Mouse (Mus musculus): Measurements from ENCODE around the gene 4930579G24Rik.

The 4930579G24Rik gene

DNA sequence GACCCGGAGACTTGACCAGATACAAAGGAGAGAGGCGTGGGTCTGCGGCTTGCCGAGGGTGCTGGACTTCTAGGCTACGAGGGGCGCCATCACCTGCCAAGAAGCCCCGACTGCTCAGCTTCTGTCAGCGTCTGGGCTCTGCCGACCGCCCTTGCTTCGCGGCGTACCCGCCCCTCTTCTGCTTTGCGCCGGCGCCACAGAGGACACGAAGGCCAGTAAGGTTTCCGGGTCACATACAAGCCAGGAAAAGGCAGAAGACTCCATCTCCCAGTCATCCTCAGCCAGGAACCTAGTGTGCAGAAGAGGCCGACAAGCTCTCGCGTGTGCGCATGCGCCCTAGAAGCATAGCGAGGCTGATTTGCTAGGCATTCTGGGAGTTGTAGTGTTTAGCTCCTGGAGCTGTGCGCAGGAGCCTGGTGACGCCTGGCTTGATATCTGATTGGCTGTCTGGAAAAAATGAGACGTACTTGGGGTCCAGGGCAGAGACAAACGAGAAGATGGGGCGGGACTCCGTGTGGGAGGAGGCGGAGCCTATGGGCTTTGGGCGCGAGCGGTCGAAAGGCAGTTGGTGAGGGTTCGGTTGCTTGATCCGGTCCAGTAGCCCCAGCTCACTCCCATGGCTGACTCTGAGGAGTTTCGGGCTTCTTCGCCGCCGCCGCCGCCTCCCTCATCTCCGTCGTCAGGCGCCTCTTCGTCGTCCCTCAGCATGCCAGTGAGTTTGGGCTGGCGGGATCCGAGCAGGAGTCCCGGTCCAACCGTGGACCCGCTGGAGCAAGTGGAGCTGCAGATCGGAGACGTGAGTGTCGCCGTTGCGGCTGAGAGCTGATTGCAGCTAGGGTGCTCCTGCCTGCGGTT, at the start of gene 4930579G24Rik:
4930579G24Rik (plus strand) TSS at position 519 of the 855 bp plus-strand sequence.
- DNase-seq, result peak; percentile 95 to 99

GRCm38 (mm10) chr3:79579891-79580575, 48.8 kb upstream of the 4930579G24Rik start:
- DNase-seq, result no peak

GRCm38 (mm10) chr3:79586804-79587203, 42.1 kb upstream of the 4930579G24Rik start:
- DNase-seq, result peak; percentile 89 to 94

- DNase-seq, result peak; percentile 35 to 41
These were observed 39.2 kb upstream of the 4930579G24Rik start for GRCm38 (mm10) chr3:79589671-79590070.

DNA sequence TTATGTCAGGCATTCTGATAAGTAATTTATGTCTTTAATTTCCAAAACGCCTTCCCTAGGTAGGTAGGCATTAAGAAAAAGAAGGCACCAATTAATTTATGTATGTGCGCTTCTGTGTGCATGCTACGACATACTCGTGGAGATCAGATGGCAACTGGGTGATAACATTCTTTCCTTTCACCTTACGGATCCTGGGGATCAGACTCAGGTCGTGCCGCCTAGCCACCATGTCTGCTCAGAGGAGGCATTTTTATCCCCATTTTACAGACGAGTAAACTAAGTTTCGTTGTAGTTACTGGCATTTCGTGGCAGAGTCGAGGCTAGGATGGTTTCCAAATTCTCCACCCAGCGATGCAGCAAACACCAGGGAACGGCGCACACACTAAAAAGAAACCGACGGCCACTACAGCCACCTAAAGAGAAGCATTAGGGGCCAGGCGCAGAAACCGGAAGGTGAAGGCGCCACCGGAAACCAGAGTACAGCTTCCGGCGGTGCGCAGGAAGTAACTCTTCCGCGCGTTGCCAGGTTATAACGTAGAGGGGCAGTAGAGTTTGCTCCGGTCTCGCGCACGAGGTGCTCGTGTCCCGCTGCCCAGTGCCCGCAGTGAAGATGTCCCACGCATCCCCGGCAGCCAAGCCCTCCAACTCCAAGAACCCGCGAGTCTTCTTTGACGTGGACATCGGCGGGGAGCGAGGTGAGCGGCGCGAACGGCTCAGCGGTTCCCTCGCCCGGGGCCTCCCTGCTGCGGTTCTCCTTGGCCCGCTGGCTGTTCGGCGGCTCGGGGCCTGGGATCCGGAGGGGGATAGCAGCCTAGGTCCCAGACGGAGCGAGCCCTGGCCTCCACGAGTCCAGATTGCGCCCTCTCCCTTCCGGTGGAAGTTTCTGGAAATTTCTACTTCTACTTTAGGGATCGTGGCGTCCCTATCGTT, 37.8 kb upstream of the 4930579G24Rik start, which contains the start of gene Ppid:
Ppid (plus strand) TSS at position 480 of the 930 bp plus-strand sequence.
- DNase-seq, result peak; percentile 81 to 90

DNA sequence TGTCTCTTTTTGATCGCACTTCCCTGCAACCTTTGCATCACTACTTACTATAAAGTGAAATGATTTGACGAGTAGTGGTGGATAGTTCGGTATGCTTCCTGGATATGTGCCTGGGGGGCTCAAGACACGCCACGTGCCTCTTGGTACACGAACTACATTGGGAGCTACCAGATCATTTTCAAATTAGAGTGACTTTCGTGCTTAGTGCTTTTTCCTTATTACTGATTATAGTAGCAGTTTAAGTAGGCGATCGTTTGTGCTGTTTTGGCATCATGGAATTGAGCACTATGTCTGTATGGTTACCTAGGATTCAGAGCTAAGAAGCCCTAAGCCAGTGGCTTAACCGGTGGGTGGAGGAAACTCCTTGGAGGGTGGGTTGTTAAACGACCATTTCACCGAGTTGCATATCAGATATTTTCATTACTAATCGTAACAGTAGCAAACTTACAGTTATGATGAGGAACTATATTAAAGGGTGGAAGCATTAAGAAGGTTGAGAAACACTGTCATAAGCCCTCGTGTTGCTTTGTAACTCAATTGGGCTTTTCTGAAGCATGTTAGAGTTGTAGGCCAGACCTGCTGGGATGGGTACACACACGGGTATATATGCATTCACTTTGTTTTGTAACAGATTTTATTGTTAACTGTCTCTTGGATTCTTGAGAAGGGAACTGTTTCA, 36.9 kb upstream of the 4930579G24Rik start:
- no peak for DNase-seq

DNA sequence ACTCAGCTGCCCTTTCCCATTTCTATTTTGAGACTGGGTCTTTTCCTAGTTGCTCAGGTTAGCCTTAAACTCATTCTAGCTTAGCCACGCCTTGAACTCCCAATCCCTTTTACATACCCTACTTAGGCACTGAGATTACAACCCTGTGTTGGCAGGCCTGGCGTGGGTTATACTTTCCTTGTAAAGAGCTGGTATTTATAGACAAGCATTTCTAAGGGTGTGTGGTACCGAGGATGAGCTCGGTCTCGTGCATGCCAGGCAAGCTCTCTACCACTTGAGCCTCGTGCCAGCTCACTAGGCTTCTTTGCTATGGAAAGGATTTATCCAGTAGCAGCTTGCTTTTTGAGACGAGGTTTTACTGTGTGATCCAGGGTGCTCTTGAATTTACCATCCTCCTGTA, 33.4 kb upstream of the 4930579G24Rik start:
- no peak for DNase-seq

DNA sequence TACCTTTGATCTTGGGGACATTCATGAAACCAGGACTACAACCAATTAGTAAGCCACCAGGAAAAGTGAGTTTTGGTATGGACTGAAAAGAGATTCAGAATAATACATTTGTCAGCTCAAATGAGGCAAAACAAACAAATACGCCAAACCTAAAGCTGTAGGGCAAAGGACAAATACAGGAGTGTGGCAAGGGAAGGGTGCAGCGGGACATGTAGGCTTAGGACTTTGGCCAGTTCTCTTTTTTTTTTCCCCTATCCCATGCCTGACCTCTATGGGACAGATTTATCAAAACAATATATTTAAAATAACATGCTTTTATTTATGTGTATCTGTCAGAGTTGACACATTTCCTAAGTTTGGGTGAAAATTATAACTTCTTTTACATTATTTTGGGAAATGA, 19.0 kb upstream of the 4930579G24Rik start:
- DNase-seq, result no peak

- no peak for DNase-seq
These were observed 1.2 kb upstream of the 4930579G24Rik start for GRCm38 (mm10) chr3:79627484-79628181.

DNA sequence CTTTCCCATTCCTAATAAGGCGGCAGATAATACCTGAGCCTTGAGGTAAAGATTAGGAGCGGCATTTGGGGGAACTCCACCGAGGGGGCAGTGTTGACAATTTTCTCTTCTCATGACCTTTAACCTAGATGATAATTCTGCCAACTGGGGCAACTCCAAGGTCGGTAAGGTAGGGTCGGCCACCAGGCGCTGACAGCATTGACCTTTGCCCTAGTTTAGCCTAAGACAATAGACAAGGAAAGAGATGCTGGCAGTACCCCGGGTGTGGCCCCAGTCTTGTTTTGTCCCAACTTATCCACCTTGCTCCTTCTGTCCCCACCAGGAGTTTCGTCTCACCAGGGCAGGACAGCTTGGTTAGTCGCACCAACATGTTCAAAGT, 708 bp upstream of the 4930579G24Rik start:
- DNase-seq, result peak in 1 of 2 experiments; percentile 37

DNA sequence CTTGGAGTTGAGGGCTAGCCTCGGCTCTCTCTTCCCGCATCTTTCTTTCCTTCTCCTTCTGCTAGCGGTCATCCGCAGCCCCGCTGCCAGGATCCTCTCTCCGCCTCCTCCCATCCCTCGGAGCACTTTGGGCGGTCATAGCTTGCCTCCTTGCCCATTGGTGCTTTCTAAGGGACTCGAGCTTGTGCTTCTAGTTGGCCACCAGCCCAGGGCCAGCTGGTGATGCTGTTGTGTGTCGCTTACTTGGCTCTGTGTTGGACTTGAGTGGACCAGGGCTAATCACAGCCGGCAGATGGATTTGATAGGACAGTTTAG, 494 bp downstream of the 4930579G24Rik start, which contains the start of gene Etfdh:
Etfdh (minus strand) TSS at position 85 of the 315 bp plus-strand sequence.
- DNase-seq, result peak; percentile 65 to 80

GRCm38 (mm10) chr3:79652129-79652528, 23.2 kb downstream of the 4930579G24Rik start:
- no peak for DNase-seq

GRCm38 (mm10) chr3:79656682-79657081, 27.8 kb downstream of the 4930579G24Rik start:
- no peak for DNase-seq

DNA sequence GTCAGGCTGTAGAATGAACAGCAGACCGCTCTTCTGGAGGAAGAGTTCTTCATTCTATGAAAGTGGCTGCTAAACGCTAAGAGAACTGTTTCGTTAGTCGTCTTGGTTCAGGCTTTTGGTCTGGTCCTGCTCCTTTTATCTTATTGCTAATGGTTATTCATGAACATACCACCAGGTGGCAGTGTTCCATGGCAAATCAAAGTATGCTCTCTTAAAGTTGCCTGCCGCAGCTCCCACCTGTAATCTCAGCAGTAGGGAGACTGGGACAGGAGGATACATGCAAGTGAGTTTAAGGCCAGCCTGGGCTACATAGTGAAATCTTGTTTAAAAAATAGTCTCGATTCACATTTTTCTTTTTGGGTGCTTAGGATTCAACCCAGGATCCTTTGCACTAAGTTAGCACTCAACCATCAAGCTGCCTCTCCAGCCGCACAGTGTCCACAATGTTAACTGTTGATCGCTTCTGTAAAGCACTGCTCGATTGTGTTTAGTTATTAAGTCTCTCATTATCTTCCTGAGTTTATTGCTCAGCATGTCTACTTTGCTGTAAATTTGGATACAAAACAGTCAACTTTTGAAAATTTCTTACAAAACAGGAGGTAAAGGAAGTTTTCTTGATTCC, 36.0 kb downstream of the 4930579G24Rik start:
- peak; percentile 45 to 64 for DNase-seq

- peak; percentile 19 to 48 for DNase-seq
These were observed 41.7 kb downstream of the 4930579G24Rik start for GRCm38 (mm10) chr3:79670556-79670955.

- DNase-seq, result no peak
These were observed 43.3 kb downstream of the 4930579G24Rik start for GRCm38 (mm10) chr3:79672188-79672587.

GRCm38 (mm10) chr3:79673082-79673481, 44.2 kb downstream of the 4930579G24Rik start:
- DNase-seq, result peak; percentile 48 to 83

GRCm38 (mm10) chr3:79674641-79675040, 45.8 kb downstream of the 4930579G24Rik start:
- DNase-seq, result no peak

DNA sequence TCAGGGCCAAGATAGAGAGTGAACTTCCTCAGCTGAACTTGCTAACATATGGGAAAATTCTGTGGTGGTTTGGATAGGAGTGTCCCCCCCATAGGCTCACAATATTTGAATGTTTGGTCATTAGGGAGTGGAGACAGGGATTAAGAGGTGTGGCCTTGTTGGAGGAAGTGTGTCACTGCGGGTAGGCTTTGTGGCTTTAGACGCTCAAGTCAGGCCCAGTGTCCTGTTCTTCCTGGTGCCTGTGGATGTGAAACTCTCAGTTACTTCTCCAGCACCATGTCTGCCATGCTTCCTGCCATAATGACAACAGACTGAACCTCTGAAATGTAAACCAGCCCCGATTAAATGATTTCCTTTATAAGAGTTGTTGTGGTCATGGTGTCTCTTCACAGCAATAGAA, 47.5 kb downstream of the 4930579G24Rik start:
- DNase-seq, result no peak

All from kidney, postnatal 25 days (tissue).